Mouse (Mus musculus): ENCODE data around the gene Mast1.

- no peak for TF ChIP-seq CTCF (conservative IDR thresholded peaks at IDR 0.05; ENCODE audit: low read length)
- TF ChIP-seq POU5F1 (IDR thresholded peaks at IDR 0.05; ENCODE audit: borderline replicate concordance, low read length): no peak
These were observed 19.4 kb downstream of the Mast1 start for GRCm38 (mm10) chr8:84917781-84918180.

Measured in E14TG2a.4 (cell line).